12 mouse cellular contexts compared by ENCODE assay signal in the genomic region with DNA sequence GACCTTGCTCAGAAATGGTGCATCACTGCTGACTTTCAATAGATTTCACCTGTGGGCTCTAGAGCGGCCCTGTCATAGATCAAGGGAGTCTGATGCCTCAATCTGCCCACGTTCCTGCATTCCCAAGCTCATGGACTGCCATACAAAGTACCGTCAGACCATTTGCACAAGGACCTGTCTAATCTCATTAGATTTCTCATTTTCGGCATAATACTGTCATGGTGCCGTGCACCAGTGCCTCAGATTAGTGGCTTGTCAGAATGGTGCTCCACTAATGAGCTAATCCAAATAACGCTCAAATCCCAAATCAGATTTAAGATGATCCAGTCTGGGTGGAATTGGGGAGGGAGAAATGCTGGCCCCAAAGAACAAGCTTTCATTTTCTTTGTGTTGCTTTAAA.
A peak's percentile ranks its signal among the peaks of the same experiment; 100 is the strongest.
DNase-seq lines count a peak whose midpoint lies in the region; ATAC-seq and TF ChIP-seq lines count a peak whose summit lies in the region.
"Had no signal": no experiment of that assay in that cellular context is flagged by ENCODE, and none has a peak within 500 bp of the region (broad histone marks: within the 10 kb centered on the region; RNA-seq: fewer than 3 reads in every experiment).

No protein-coding gene starts in this region.

- no peak for DNase-seq in midbrain, embryonic 10.5 days (ENCODE audit: low spot score)
- DNase-seq in embryonic facial prominence, embryonic 14.5 days (ENCODE audit: low spot score): no peak
- no peak for DNase-seq in hindbrain, postnatal 0 days (ENCODE audit: low spot score)
- DNase-seq in retina, embryonic 14.5 days (ENCODE audit: low spot score): peak; percentile 82
- DNase-seq in spleen, postnatal 14 days (ENCODE audit: low spot score in 2 of 2): no peak
- DNase-seq in urinary bladder, adult 2 months (ENCODE audit: low spot score): no peak
- DNase-seq: adrenal gland, adult 8-10 months had no signal

- H3K9ac ChIP-seq in midbrain, embryonic 12.5 days (replicated peaks): no peak overlapping the region
- no peak overlapping the region for H3K9ac ChIP-seq in embryonic facial prominence, embryonic 14.5 days (ENCODE audit: low read depth, low read length)
- no peak overlapping the region for H3K9ac ChIP-seq in hindbrain, postnatal 0 days (replicated peaks; ENCODE audit: low read length)
- H3K9ac ChIP-seq: liver, embryonic 14.5 days had no signal

- H3K27ac ChIP-seq in midbrain, embryonic 12.5 days (replicated peaks): 0 out of 2 replicates have a peak overlapping the region, but pooled peaks have one; percentile 8
- no peak overlapping the region for H3K27ac ChIP-seq in midbrain, embryonic 10.5 days (replicated peaks)
- H3K27ac ChIP-seq in embryonic facial prominence, embryonic 14.5 days (replicated peaks; ENCODE audit: low read depth, low read length): peak overlapping the region; percentile 16; the same call in 1 of the 2 replicates
- H3K27ac ChIP-seq in hindbrain, postnatal 0 days: peak overlapping the region; percentile 58; the same call in 1 of the 2 replicates
- H3K27ac ChIP-seq: left cerebral cortex, adult 2 months; liver, embryonic 14.5 days had no signal

- no peak for TF ChIP-seq CTCF in hindbrain, postnatal 0 days (IDR thresholded peaks at IDR 0.05; ENCODE audit: low read depth)

- 23% methylated on average over 6 of the region's 6 CpGs for WGBS in midbrain, embryonic 12.5 days
- 39% methylated on average over 6 of the region's 6 CpGs for WGBS in midbrain, embryonic 10.5 days
- WGBS in embryonic facial prominence, embryonic 14.5 days: 65% methylated on average over 6 of the region's 6 CpGs
- WGBS in hindbrain, postnatal 0 days: 54% methylated on average over 6 of the region's 6 CpGs

- no peaks in the 10 kb centered on the region for H3K36me3 ChIP-seq in midbrain, embryonic 12.5 days
- no peaks in the 10 kb centered on the region for H3K36me3 ChIP-seq in midbrain, embryonic 10.5 days
- no peaks in the 10 kb centered on the region for H3K36me3 ChIP-seq in embryonic facial prominence, embryonic 14.5 days (ENCODE audit: control insufficient read depth, insufficient read depth, low read length)
- H3K36me3 ChIP-seq in hindbrain, postnatal 0 days (ENCODE audit: insufficient read depth, low read length): no peaks in the 10 kb centered on the region

- H3K4me3 ChIP-seq in midbrain, embryonic 12.5 days: no peak overlapping the region
- H3K4me3 ChIP-seq in midbrain, embryonic 10.5 days: no peak overlapping the region
- H3K4me3 ChIP-seq in embryonic facial prominence, embryonic 14.5 days (ENCODE audit: low read depth, low read length): no peak overlapping the region
- no peak overlapping the region for H3K4me3 ChIP-seq in hindbrain, postnatal 0 days (ENCODE audit: low read length)
- H3K4me3 ChIP-seq: left cerebral cortex, adult 2 months; myocyte had no signal

- peaks cover 4% of the 10 kb centered on the region for H3K27me3 ChIP-seq in midbrain, embryonic 12.5 days
- H3K27me3 ChIP-seq in midbrain, embryonic 10.5 days (ENCODE audit: low read depth, poor library complexity, severe bottlenecking): peaks cover 55% of the 10 kb centered on the region; the same call in 1 of the 2 replicates
- 0 out of 2 replicates have a peak, but pooled peaks cover 3% of the 10 kb centered on the region for H3K27me3 ChIP-seq in embryonic facial prominence, embryonic 14.5 days (replicated peaks; ENCODE audit: control insufficient read depth, insufficient read depth, low read length)
- no peaks in the 10 kb centered on the region for H3K27me3 ChIP-seq in hindbrain, postnatal 0 days (ENCODE audit: insufficient read depth, low read length)
- H3K27me3 ChIP-seq: CH12.LX had no signal

- ATAC-seq in midbrain, embryonic 12.5 days (ENCODE audit: low FRiP score, low read depth): no peak
- no peak for ATAC-seq in embryonic facial prominence, embryonic 14.5 days (ENCODE audit: low read depth)
- ATAC-seq in hindbrain, postnatal 0 days: no peak

- peaks cover 52% of the 10 kb centered on the region for H3K4me1 ChIP-seq in midbrain, embryonic 12.5 days
- peaks cover 67% of the 10 kb centered on the region for H3K4me1 ChIP-seq in midbrain, embryonic 10.5 days
- H3K4me1 ChIP-seq in embryonic facial prominence, embryonic 14.5 days (ENCODE audit: control insufficient read depth, insufficient read depth, low read length): peaks cover 15% of the 10 kb centered on the region
- H3K4me1 ChIP-seq in hindbrain, postnatal 0 days (ENCODE audit: insufficient read depth, low read length): peaks cover 12% of the 10 kb centered on the region

- H3K4me2 ChIP-seq in midbrain, embryonic 12.5 days (replicated peaks): no peak overlapping the region
- no peak overlapping the region for H3K4me2 ChIP-seq in embryonic facial prominence, embryonic 14.5 days (ENCODE audit: low read depth, low read length)
- H3K4me2 ChIP-seq in hindbrain, postnatal 0 days (ENCODE audit: low read depth, low read length): no peak overlapping the region

- H3K9me3 ChIP-seq in midbrain, embryonic 12.5 days: no peaks in the 10 kb centered on the region
- H3K9me3 ChIP-seq in midbrain, embryonic 10.5 days (replicated peaks): no peaks in the 10 kb centered on the region
- H3K9me3 ChIP-seq in embryonic facial prominence, embryonic 14.5 days (ENCODE audit: control insufficient read depth, low read length): no peaks in the 10 kb centered on the region
- H3K9me3 ChIP-seq in hindbrain, postnatal 0 days (ENCODE audit: low read length): no peaks in the 10 kb centered on the region
